Mouse (Mus musculus): ENCODE results near the gene Dzip1. TPM values are rescaled to one million over a fixed set of nuclear protein-coding genes. Genes with fewer than 3 reads are reported as not detected.

Dzip1 gene
- total RNA-seq, 2 experiments from 2014 or later = 4.8 to 6.6 TPM

- DNase-seq = no peak
Measured at GRCm38 (mm10) chr14:118922251-118922650, 3.0 kb downstream of the Dzip1 start.

- no peak for DNase-seq
Measured at GRCm38 (mm10) chr14:118920654-118921053, 4.6 kb downstream of the Dzip1 start.

- DNase-seq = peak; percentile 26
Measured at GRCm38 (mm10) chr14:118919025-118919424, 6.2 kb downstream of the Dzip1 start.

GRCm38 (mm10) chr14:118913651-118914050, 11.6 kb downstream of the Dzip1 start:
- no peak for DNase-seq

- no peak for DNase-seq
Measured at GRCm38 (mm10) chr14:118911521-118911920, 13.7 kb downstream of the Dzip1 start.

GRCm38 (mm10) chr14:118910332-118911222, 14.7 kb downstream of the Dzip1 start:
- peak; percentile 76 for DNase-seq

GRCm38 (mm10) chr14:118909872-118910271, 15.4 kb downstream of the Dzip1 start:
- DNase-seq = peak; percentile 21

GRCm38 (mm10) chr14:118907592-118907991, 17.7 kb downstream of the Dzip1 start:
- no peak for DNase-seq

GRCm38 (mm10) chr14:118903867-118904562, 21.2 kb downstream of the Dzip1 start:
- DNase-seq = no peak

- no peak for DNase-seq
Measured at GRCm38 (mm10) chr14:118903397-118903796, 21.9 kb downstream of the Dzip1 start.

- DNase-seq = no peak
Measured at GRCm38 (mm10) chr14:118900911-118901310, 24.3 kb downstream of the Dzip1 start.

GRCm38 (mm10) chr14:118899940-118900339, 25.3 kb downstream of the Dzip1 start:
- no peak for DNase-seq

GRCm38 (mm10) chr14:118895655-118896054, 29.6 kb downstream of the Dzip1 start:
- no peak for DNase-seq

GRCm38 (mm10) chr14:118895228-118895627, 30.0 kb downstream of the Dzip1 start:
- no peak for DNase-seq

GRCm38 (mm10) chr14:118890101-118890500, 35.2 kb downstream of the Dzip1 start:
- DNase-seq = no peak

- no peak for DNase-seq
Measured at GRCm38 (mm10) chr14:118884250-118884556, 41.1 kb downstream of the Dzip1 start.

GRCm38 (mm10) chr14:118883344-118884249, 41.7 kb downstream of the Dzip1 start:
- DNase-seq = no peak

GRCm38 (mm10) chr14:118880696-118881095, 44.6 kb downstream of the Dzip1 start:
- no peak for DNase-seq

- DNase-seq = no peak
Measured at GRCm38 (mm10) chr14:118878346-118878910, 46.8 kb downstream of the Dzip1 start.

- DNase-seq = no peak
Measured at GRCm38 (mm10) chr14:118874786-118875415, 50.4 kb downstream of the Dzip1 start.

GRCm38 (mm10) chr14:118874126-118874525, 51.1 kb downstream of the Dzip1 start:
- no peak for DNase-seq

GRCm38 (mm10) chr14:118869712-118870111, 55.5 kb downstream of the Dzip1 start:
- DNase-seq = no peak

Data from heart, postnatal 4 days (tissue).